Mouse (Mus musculus) small intestine, adult 10 weeks (tissue): Measurements from ENCODE around the gene Fgfr3. TPM values are rescaled to one million over a fixed set of nuclear protein-coding genes. Genes with fewer than 3 reads are reported as not detected.

Experiments used
- polyA plus RNA-seq: library from polyadenylated mRNA; stranded (reverse); fragments of 350-450 nt; fragmentation: Illumina TruSeq; extraction: RNeasy Lipid Tissue Mini Kit (QIAGEN cat#74804); gene quantifications from one replicate; pipeline ENCODE4 v1.2.3, GENCODE M21; 2014; ENCODE audit warnings: low replicate concordance

Gene Fgfr3
- 2.2 TPM for polyA plus RNA-seq

GRCm38 (mm10) chr5:33721541-33722265, at the start of gene Fgfr3:
Gene Fgfr3, plus strand, starts transcription at chr5:33721674.

GRCm38 (mm10) chr5:33782345-33782998, 61.0 kb downstream of the Fgfr3 start, which contains the start of gene Letm1:
Gene Letm1, minus strand, starts transcription at chr5:33782817.

Other genes with a start within 250 kb of the Fgfr3 start
- 4.5 TPM for gene Fam53a, start 92.0 kb upstream of the Fgfr3 start, polyA plus RNA-seq
- 0.33 TPM for gene Gm9903, start 91.7 kb upstream of the Fgfr3 start, polyA plus RNA-seq
- 160 TPM for gene Slbp, start 69.1 kb upstream of the Fgfr3 start, polyA plus RNA-seq
- 54.8 TPM for gene Tacc3, start 63.5 kb upstream of the Fgfr3 start, polyA plus RNA-seq
- gene Tmem129, start 63.3 kb upstream of the Fgfr3 start, polyA plus RNA-seq = 13.1 TPM
- 21.1 TPM for gene Letm1, start 61.1 kb downstream of the Fgfr3 start, polyA plus RNA-seq
- gene Nsd2, start 99.1 kb downstream of the Fgfr3 start, polyA plus RNA-seq = 68.6 TPM
- gene Nelfa, start 214.7 kb downstream of the Fgfr3 start, polyA plus RNA-seq = 3.1 TPM